Mouse (Mus musculus) cerebral cortex, adult 2 months (tissue): ENCODE results near the gene Trim71.

Source experiments
- WGBS: fragments of 180-500 bp; shearing (Covaris S2); methylation state at CpG from one replicate; pipeline ENCODE4 v1.1.7; 2018; 5-methylcytosine and 5-hydroxymethylcytosine counted together

Trim71 gene

DNA sequence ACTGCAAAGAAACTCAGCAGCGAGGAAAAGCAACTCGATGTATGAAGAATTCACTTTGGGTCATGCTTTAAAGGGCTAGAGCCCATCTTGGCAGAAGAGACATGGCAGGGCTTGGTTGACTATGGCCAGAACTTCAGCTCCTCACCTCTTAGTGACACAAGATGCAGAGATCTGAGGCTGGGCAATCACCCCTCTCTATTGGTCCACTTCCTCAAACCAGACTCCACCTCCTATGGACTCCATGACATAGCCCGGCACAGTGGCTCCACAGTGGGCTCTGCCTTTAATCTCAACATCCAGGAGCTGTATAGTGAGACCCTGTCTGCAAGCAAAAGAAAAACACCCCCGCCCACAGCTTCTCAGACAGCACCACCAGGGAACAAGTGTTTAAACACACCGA, 79.4 kb downstream of the Trim71 start:
- WGBS: 81% methylated on average over 5 of the region's 5 CpGs

GRCm38 (mm10) chr9:114480940-114481339, 83.2 kb downstream of the Trim71 start:
- 87% methylated on average over 3 of the region's 3 CpGs for WGBS

GRCm38 (mm10) chr9:114477019-114477418, 87.2 kb downstream of the Trim71 start:
- WGBS: 86% methylated on average over 9 of the region's 9 CpGs

DNA sequence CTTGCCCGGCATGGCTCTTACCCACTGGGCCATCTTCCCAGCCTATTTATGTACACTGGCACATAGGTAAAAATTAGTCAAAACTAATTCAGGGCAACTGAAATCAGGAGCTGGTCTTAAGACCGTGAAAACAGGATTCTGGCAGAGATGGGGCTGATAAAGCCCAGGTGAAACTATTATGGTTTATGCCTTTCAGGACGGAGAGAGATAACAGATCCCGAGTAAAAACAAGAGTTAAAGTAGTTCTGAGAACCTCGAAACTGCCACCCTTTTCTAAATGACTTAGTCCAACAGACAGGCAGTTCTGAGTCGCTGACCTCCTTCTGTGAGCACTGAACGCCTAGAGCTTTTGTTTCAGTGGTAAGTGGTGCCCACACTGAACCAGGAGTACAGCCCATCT, 92.3 kb downstream of the Trim71 start:
- 92% methylated on average over 7 of the region's 7 CpGs for WGBS

GRCm38 (mm10) chr9:114468701-114469100, 95.5 kb downstream of the Trim71 start:
- 99% methylated on average over 4 of the region's 4 CpGs for WGBS

DNA sequence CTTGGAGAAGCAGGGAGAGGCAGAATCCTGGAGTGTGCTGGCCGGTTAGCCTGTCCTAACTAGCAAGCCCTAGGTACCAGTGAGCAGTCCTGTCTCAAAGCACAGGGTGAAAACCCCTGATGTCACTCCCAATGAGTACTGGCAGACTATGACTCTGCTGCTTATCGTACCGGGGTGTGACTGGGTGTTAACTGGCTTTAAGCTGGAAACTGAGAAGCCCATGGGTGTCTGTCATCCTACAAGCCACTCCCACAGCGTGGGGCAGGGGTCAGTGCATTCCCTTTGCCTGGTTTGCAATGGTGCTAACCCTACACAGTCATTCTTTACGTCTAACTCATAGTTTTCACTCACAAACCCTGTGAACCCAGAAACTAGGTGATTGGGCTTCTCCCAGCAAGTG, 96.0 kb downstream of the Trim71 start:
- 94% methylated on average over 5 of the region's 5 CpGs for WGBS

DNA sequence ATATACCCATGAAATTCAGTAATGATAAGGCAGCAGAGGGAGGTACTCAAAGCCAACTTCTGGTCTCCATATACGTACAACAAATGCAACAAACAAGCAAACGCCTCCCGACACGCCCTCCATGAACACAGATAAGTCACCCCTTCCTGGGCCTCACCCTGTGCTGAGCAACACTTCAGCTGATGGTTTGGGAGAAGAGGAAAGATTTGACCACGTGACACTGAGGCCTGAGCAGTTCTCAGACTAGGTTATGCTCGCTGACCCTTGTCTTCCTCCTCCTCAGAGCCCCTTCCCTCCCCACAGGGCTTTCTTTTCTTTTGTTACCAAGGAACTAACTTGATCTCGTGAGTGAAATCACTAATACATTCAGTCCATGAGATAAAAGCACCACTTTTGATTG, 97.3 kb downstream of the Trim71 start:
- 86% methylated on average over 7 of the region's 7 CpGs for WGBS

DNA sequence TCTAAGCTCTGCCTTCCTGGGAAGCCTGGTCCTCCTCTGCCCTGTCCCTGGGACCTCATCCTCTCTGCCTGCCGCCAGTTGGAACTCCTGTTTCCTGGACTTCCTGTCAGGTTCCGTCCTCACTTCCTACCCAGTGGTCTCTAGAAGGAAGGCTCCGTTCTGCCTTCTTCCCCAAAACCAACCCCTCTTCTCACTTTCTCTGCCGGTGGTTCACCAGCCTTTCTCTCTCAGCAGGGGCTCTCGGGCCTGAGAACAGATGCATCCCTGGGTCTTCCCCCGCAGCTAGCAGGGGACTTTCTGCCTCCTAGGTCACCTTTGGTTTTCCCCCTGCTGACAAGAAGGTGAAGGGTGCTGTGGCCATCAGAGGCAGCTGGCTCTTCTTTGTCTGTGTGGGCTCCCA, 98.7 kb downstream of the Trim71 start:
- 83% methylated on average over 6 of the region's 6 CpGs for WGBS

DNA sequence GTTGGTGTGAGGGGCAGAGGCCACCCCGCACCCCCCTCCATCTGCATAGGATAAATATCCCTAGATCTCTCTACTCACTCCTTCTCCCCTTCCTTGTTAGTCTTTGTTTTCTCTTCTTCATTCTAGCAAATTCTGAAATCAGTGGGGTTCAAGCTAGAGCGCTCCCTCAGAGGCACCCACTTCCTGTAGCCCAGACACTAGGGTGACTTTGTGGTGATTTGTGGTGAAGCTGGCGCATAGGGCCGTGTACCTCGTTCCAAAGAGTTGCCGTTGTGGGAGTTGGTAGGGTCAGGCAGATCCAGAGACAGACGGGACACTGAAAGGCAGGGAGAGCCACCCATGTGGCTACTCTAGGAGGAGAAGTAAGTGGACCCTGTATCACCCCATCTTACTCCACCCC, 101.6 kb downstream of the Trim71 start:
- WGBS: 97% methylated on average over 7 of the region's 7 CpGs

GRCm38 (mm10) chr9:114458436-114458835, 105.7 kb downstream of the Trim71 start:
- 92% methylated on average over 3 of the region's 3 CpGs for WGBS
